Mouse (Mus musculus) heart, postnatal 0 days (tissue): ENCODE data around the gene Lrrc75a.

ENCODE experiments used
- CTCF ChIP-seq: IDR thresholded peaks from 2 replicates; pipeline ENCODE4 v1.5.1; 2016; ENCODE audit warnings: antibody characterized with exemption, control low read depth, low read depth
- EP300 ChIP-seq: IDR thresholded peaks from 2 replicates; pipeline ENCODE4 v1.6.1; 2016; ENCODE audit warnings: antibody characterized with exemption, low read depth

- peak; percentile 93 for TF ChIP-seq CTCF
- TF ChIP-seq EP300 = no peak
Measured at GRCm38 (mm10) chr11:62575297-62575658, 73.0 kb downstream of the Lrrc75a start.
